Mouse (Mus musculus) liver, adult 2 months (tissue): ENCODE data around the gene Gm5447.

ENCODE experiments used
- CTCF ChIP-seq: fragments of 200-500 bp; IDR thresholded peaks from 2 replicates; pipeline ENCODE4 v1.5.1; 2011; ENCODE audit warnings: low read depth, low read length, control low read depth
- POLR2A ChIP-seq: fragments of 200-500 bp; IDR thresholded peaks from 2 replicates; pipeline ENCODE4 v1.6.1; 2011; ENCODE audit warnings: low read length, control low read depth; ENCODE audit not compliant: insufficient read depth; ENCODE audit errors: extremely low read depth

GRCm38 (mm10) chr13:30947540-30947939, 26.5 kb upstream of the Gm5447 start, which contains the start of gene Hus1b:
- no peak for TF ChIP-seq CTCF
- TF ChIP-seq POLR2A: no peak
